Mouse (Mus musculus) liver, adult 2 months (tissue): ENCODE results near the gene Peli2.

Experiments used
- CTCF ChIP-seq: fragments of 200-500 bp; IDR thresholded peaks from 2 replicates; pipeline ENCODE4 v1.5.1; 2011; ENCODE audit warnings: low read depth, low read length, control low read depth
- POLR2A ChIP-seq: fragments of 200-500 bp; IDR thresholded peaks from 2 replicates; pipeline ENCODE4 v1.6.1; 2011; ENCODE audit warnings: low read length, control low read depth; ENCODE audit not compliant: insufficient read depth; ENCODE audit errors: extremely low read depth

DNA sequence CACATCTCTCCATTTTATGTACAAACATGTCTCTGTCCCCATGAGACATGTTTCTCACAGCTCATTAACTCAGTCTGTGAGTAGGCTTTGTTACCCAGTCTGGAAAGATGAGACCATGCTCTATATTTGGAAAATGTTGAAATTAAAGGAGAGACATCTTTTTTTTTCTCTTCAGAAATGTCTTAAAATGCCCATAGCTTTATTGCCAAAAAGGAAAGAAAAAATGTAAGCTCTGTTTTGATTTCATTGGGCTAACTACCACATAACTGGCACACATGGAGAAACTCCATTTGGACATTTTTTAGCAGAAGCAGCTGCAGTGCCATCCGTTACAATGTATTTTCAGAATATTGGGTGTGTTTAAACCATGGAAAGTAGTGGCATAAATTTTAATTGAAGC is 103.6 kb downstream of the Peli2 start:
- no peak for TF ChIP-seq CTCF
- no peak for TF ChIP-seq POLR2A
